Mouse (Mus musculus) heart, adult 2 months (tissue): ENCODE results near the gene Macrod2.

Experiments
- CTCF ChIP-seq: fragments of 200-600 bp; IDR thresholded peaks from 2 replicates; pipeline ENCODE4 v1.8.1; 2022; ENCODE audit warnings: antibody characterized with exemption, mild to moderate bottlenecking, moderate library complexity
- POLR2A ChIP-seq: fragments of 200-500 bp; IDR thresholded peaks from 2 replicates; pipeline ENCODE4 v1.6.1; 2011; ENCODE audit warnings: mild to moderate bottlenecking, low read depth, low read length, control low read depth; ENCODE audit not compliant: insufficient read depth

GRCm38 (mm10) chr2:142186922-142187321 is 1791.8 kb downstream of the Macrod2 start:
- no peak for TF ChIP-seq POLR2A
- TF ChIP-seq CTCF = no peak
